Mouse (Mus musculus) right cerebral cortex, postnatal 4 days (tissue): ENCODE results near the gene Dbx2.
A peak's percentile ranks its signal among the peaks of the same experiment; 100 is the strongest.

ENCODE experiments used
- DNase-seq: peaks from one replicate; pipeline ENCODE4 v3.0.0-alpha.2; 2022

The Dbx2 gene

GRCm38 (mm10) chr15:95655860-95656259 lies at the start of gene Dbx2:
Gene Dbx2 (minus strand): TSS chr15:95655960.
- DNase-seq = no peak

GRCm38 (mm10) chr15:95702206-95702605 lies 46.4 kb upstream of the Dbx2 start:
- no peak for DNase-seq

- DNase-seq = no peak
These were observed 45.8 kb upstream of the Dbx2 start for GRCm38 (mm10) chr15:95701573-95701972.

GRCm38 (mm10) chr15:95699371-95699770 lies 43.6 kb upstream of the Dbx2 start:
- DNase-seq = no peak

- peak; percentile 54 for DNase-seq
These were observed 38.0 kb upstream of the Dbx2 start for GRCm38 (mm10) chr15:95693759-95694158.

- no peak for DNase-seq
These were observed 35.8 kb upstream of the Dbx2 start for GRCm38 (mm10) chr15:95691594-95691993.

GRCm38 (mm10) chr15:95691129-95691528 lies 35.4 kb upstream of the Dbx2 start:
- no peak for DNase-seq

GRCm38 (mm10) chr15:95682620-95683019 lies 26.9 kb upstream of the Dbx2 start:
- no peak for DNase-seq

GRCm38 (mm10) chr15:95675645-95676044 lies 19.9 kb upstream of the Dbx2 start:
- DNase-seq = no peak

GRCm38 (mm10) chr15:95675176-95675575 lies 19.4 kb upstream of the Dbx2 start:
- DNase-seq = no peak

- DNase-seq = peak; percentile 17
These were observed 11.4 kb upstream of the Dbx2 start for GRCm38 (mm10) chr15:95667209-95667608.

GRCm38 (mm10) chr15:95665002-95665401 lies 9.2 kb upstream of the Dbx2 start:
- no peak for DNase-seq

GRCm38 (mm10) chr15:95661718-95662117 lies 6.0 kb upstream of the Dbx2 start:
- DNase-seq = no peak

- no peak for DNase-seq
These were observed 4.6 kb upstream of the Dbx2 start for GRCm38 (mm10) chr15:95660368-95660767.

GRCm38 (mm10) chr15:95654211-95654897 lies 1.4 kb downstream of the Dbx2 start:
- peak; percentile 21 for DNase-seq

GRCm38 (mm10) chr15:95653812-95654210 lies 1.9 kb downstream of the Dbx2 start:
- DNase-seq = no peak

GRCm38 (mm10) chr15:95652898-95653707 lies 2.7 kb downstream of the Dbx2 start:
- no peak for DNase-seq

GRCm38 (mm10) chr15:95651824-95652223 lies 3.9 kb downstream of the Dbx2 start:
- no peak for DNase-seq

- DNase-seq = no peak
These were observed 12.2 kb downstream of the Dbx2 start for GRCm38 (mm10) chr15:95643505-95644029.

- DNase-seq = peak; percentile 6
These were observed 15.4 kb downstream of the Dbx2 start for GRCm38 (mm10) chr15:95640347-95640746.

- no peak for DNase-seq
These were observed 16.0 kb downstream of the Dbx2 start for GRCm38 (mm10) chr15:95639829-95640134.

GRCm38 (mm10) chr15:95639115-95639828 lies 16.5 kb downstream of the Dbx2 start:
- DNase-seq = no peak

- no peak for DNase-seq
These were observed 31.4 kb downstream of the Dbx2 start for GRCm38 (mm10) chr15:95624396-95624795.

GRCm38 (mm10) chr15:95622797-95623196 lies 33.0 kb downstream of the Dbx2 start:
- no peak for DNase-seq
